Mouse (Mus musculus) heart, postnatal 10 days (tissue): Measurements from ENCODE around the gene Rfc1. TPM values are rescaled to one million over a fixed set of nuclear protein-coding genes. Genes with fewer than 3 reads are reported as not detected.

Experiments
- DNase-seq, 2 experiments: peaks; one replicate each; pipeline ENCODE4 v3.0.0; 2021
- intact Hi-C: fragments of 180-260 bp; cut with DNase I; formaldehyde crosslinking; loops from one replicate; pipeline ENCODE4 v1.15.1; 2025
- total RNA-seq, 2 experiments: library from RNA; stranded (reverse); gene quantifications; 2 replicates each; pipeline ENCODE4 v1.2.3; 2021

Rfc1 gene
- total RNA-seq: 10 to 100 TPM; 27.3 to 30.5 TPM

DNA sequence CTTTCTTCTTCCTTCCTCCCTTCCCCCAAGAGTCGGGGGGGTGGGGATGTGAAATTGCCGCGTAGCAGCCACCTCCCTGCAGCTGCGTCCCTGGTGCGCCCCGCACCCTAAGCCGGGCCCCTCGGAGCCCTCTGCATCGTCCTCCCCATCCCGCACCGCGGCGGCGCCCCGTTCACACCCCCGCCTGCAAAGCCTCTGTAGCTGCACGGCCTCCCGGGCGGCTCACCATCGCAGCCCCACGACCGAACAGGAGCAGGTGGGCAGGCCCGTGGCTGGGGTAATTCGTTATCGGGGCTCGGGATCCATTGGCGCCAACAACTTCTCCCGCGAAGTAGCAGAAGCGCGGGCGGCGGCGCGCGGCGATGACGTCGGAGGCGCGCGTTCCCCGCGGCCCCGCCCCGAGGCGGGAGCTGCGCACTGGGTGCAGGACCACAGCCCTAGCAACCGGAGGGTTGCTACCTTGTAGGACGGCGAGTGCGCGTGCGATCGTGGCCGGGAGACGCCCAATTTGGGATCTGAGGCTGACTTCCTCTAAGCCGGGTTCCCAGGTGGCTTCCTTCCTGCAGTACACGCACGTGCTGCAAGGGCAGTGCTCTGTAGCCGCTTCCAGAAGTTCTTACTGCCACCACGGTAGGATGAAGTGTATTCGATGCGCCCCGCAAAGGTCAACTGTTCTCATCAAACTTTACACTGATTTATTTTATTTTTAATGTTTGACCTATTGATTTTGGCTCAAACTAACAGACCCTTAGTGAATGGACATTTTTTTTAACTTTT lies at the start of gene Rfc1:
Rfc1 (minus strand) TSS at position 373 of the 777 bp plus-strand sequence.
- intact Hi-C loops: loop anchor here (2.0 kb wide), 1 partner anchor 55 kb away; the partner anchor contains the start of genes Lias and Rpl9
- DNase-seq: peak; percentile 90 to 92

- DNase-seq: no peak
- intact Hi-C loops: no loop called here
Measured at GRCm38 (mm10) chr5:65374746-65375145, 39.3 kb upstream of the Rfc1 start.

- intact Hi-C loops: no loop called here
- no peak for DNase-seq
Measured at GRCm38 (mm10) chr5:65371551-65371950, 36.1 kb upstream of the Rfc1 start.

DNA sequence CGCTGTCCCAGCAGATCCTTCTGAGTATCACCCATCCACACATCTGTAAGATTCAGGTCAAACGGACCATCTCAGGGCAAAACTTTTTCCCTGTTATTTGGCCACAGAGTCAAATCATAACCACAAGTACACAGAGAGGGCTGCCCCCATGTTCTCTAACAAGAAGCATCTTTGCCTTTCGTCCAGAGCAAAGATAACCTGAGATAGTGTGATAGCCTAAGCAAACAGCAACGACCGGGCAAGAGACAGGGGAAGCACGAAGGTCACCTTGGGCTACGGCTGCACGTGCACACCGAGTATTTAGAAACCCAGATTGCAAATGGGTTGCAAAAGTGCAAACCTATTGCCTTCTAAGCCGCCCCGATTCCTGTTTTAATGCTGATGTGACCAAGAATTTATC lies 32.4 kb upstream of the Rfc1 start:
- intact Hi-C loops: no loop called here
- no peak for DNase-seq

- no peak for DNase-seq
- intact Hi-C loops: no loop called here
Measured at GRCm38 (mm10) chr5:65357771-65358170, 22.3 kb upstream of the Rfc1 start.

GRCm38 (mm10) chr5:65356851-65357250 lies 21.4 kb upstream of the Rfc1 start:
- intact Hi-C loops: no loop called here
- DNase-seq: no peak

GRCm38 (mm10) chr5:65354985-65355384 lies 19.5 kb upstream of the Rfc1 start:
- DNase-seq: no peak
- intact Hi-C loops: no loop called here

GRCm38 (mm10) chr5:65354097-65354496 lies 18.6 kb upstream of the Rfc1 start:
- intact Hi-C loops: no loop called here
- DNase-seq: no peak

DNA sequence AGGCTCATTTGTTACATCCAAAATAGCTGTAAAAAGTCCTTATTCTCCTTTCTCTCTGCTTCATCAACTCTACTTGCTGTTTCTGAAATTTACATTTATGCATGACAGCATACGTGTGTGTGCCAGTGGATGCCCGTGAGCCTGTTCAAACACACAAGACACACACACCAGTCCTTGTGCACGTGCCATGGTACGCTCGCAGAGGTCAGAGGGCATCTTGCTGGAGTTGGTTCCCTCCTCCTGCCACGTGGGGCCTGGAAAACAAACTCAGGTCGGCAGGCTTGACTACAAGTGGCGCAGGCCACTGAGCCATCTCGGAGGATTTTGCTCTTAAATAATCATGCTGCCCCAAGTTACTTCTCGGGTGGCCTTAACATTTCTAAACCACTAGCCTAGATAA lies 15.0 kb upstream of the Rfc1 start:
- DNase-seq: no peak
- intact Hi-C loops: no loop called here

DNA sequence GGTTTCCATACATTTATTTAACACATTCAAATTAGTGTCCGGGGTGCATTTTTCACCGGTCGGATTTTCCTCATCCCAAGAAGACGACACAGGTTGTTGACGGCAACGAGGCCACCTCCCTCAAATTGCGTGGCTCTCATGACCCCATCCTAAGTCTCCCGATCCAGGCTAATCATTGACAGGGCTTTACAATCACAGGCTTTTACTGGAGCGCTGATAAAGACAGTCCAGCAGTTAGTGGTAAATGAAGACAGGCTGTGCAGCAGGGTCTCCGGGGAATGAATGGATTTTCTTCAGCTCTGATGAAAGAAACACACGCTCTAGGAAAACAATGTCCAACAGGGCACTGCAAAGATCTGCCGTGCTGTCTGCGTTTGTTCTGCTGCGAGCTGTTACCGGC lies 12.7 kb upstream of the Rfc1 start, which contains the start of gene Klb:
Klb (plus strand) TSS at position 147 of the 400 bp plus-strand sequence.
- intact Hi-C loops: no loop called here
- no peak for DNase-seq

GRCm38 (mm10) chr5:65340167-65340566 lies 4.7 kb upstream of the Rfc1 start:
- intact Hi-C loops: no loop called here
- DNase-seq: no peak

DNA sequence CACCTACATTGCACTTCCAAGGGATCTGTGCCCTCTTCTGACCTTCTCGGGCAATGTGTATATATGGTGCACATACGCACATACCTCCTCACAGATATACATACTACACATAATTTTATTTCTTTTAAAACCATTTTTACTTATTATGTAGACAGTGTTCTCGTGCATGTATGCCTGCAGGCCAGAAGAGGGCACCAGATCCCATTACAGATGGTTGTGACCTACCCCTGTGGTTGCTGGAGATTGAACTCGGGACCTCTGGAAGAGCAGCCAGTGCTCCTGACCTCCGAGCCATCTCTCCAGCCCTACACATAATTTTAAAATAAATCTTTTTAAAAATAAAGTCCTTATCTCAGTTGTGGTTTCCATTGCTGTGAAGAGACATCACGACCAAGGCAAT lies 2.9 kb upstream of the Rfc1 start:
- DNase-seq: no peak
- intact Hi-C loops: no loop called here

DNA sequence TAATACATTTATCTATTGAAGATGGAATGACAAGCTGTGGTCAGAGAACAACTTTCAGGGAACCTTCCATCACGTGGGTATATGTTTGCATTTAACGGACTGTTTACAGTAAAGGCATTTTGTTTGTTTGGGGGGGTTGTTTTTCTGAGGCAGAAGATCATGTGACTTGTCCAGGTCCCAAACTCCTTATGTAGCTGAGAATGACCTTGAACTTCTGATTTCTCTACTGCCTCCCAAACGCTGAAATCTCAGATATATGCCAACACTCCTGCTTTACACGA lies 545 bp upstream of the Rfc1 start:
- no peak for DNase-seq
- intact Hi-C loops: loop anchor here (2.0 kb wide), 1 partner anchor 55 kb away; the partner anchor contains the start of genes Lias and Rpl9

DNA sequence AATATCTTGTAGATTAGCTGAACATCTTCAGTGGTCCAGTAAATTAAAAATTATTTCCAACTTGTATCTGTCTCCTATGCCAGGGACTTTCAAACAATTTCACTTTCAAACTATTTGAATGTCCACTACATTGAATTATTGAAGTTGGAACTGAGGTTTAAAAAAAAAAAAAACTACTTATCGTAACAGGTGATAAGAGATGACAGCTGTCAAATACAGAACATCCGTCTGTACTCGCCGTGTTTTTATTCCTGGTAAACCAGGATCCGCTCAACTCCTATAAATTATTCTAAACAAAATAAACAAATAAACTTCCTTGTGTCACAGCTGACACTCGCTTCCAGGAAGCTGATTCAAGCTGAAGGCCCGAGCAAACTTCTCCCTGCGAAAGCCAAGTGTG lies 682 bp downstream of the Rfc1 start:
- DNase-seq: no peak
- intact Hi-C loops: no loop called here

DNA sequence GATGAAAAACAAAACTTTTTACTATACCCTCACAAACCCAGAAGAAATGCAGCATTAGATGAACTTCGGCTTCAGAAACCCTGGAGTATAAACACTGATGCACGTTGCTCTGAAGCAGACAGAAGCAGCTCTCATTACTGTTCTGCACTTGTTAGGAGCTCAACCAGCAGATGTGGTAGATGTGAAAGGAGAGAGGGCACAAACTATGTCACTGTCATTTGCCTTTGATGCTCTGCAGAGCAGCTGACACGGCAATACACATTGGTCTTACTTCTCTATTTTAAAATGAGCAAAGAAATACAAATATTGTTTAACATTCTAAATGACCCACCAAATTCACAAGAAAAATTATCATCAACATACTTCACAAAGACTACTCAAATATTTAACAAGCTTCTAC lies 5.5 kb downstream of the Rfc1 start:
- intact Hi-C loops: no loop called here
- no peak for DNase-seq

- peak; percentile 34 to 41 for DNase-seq
- intact Hi-C loops: no loop called here
Measured at GRCm38 (mm10) chr5:65326212-65326611, 9.3 kb downstream of the Rfc1 start.

GRCm38 (mm10) chr5:65324758-65325355 lies 10.6 kb downstream of the Rfc1 start:
- intact Hi-C loops: no loop called here
- no peak for DNase-seq

DNA sequence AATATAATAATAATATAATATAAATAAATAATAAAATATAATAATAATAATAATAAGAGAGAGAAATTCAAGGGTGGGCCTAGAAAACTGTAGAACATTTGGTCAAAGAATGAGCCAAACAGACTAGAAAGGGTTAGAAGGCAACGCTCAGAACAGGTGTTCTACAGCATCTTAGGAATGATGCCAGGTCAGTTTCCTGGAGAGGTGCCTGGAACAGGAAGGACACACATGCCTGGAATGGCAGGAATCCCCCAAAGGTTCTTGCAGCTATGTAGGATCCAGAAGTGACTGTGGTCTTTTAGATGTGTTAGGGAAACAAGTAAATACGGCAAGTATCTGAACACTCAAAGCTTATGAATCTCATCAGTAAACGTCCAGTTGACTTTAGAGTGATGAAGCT lies 11.2 kb downstream of the Rfc1 start:
- no peak for DNase-seq
- intact Hi-C loops: no loop called here

- intact Hi-C loops: no loop called here
- DNase-seq: no peak
Measured at GRCm38 (mm10) chr5:65322165-65322564, 13.3 kb downstream of the Rfc1 start.

DNA sequence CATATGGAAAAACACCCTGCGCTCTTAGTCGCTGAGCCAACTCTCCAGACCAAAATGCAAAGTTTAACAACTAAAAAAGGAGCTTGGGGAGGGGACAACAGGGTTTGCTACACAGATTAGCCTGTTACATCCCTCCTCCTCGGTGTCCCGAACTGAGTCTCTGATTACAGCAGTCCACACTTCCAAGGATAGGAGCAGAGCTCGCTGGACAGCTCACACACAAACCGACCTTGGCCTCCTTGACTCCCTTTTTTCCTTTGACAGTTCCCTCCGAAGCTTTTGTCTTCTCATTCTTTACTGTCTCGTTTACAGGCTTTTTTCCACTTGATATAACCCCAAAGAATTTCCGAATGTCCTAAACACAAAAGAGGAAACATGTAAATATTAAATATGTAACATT lies 16.3 kb downstream of the Rfc1 start:
- no peak for DNase-seq

GRCm38 (mm10) chr5:65308866-65309265 lies 26.6 kb downstream of the Rfc1 start:
- intact Hi-C loops: no loop called here
- DNase-seq: no peak

More for the DNA sequence above, 16.3 kb downstream of the Rfc1 start:
- intact Hi-C loops: no loop called here

- intact Hi-C loops: no loop called here
- no peak for DNase-seq
Measured at GRCm38 (mm10) chr5:65308208-65308607, 27.3 kb downstream of the Rfc1 start.
